Mouse (Mus musculus) thymus, postnatal 25 days (tissue): ENCODE data around the gene Cd207.
"Not testable (repeated sequence)": the region's sequence is repeated elsewhere in the genome, so short reads cannot be mapped to it uniquely, and the experiment has no call there.

Source experiments
- DNase-seq: peaks from one replicate; pipeline ENCODE4 v3.0.0; 2022

The Cd207 gene

GRCm38 (mm10) chr6:83696684-83697083 is 19.0 kb upstream of the Cd207 start:
- no peak for DNase-seq

- DNase-seq: no peak
Observed at GRCm38 (mm10) chr6:83695731-83696130, 18.1 kb upstream of the Cd207 start.

GRCm38 (mm10) chr6:83693835-83694234 is 16.2 kb upstream of the Cd207 start:
- peak; percentile 47 for DNase-seq

GRCm38 (mm10) chr6:83692962-83693361 is 15.3 kb upstream of the Cd207 start:
- no peak for DNase-seq

- DNase-seq: no peak
Observed at GRCm38 (mm10) chr6:83690936-83691335, 13.3 kb upstream of the Cd207 start.

- DNase-seq: peak; percentile 47
Observed at GRCm38 (mm10) chr6:83690277-83690676, 12.6 kb upstream of the Cd207 start.

GRCm38 (mm10) chr6:83689374-83689773 is 11.7 kb upstream of the Cd207 start:
- DNase-seq: no peak

- DNase-seq: peak; percentile 82
Observed at GRCm38 (mm10) chr6:83673395-83673794, 4.3 kb downstream of the Cd207 start.

GRCm38 (mm10) chr6:83665009-83665408 is 12.6 kb downstream of the Cd207 start:
- DNase-seq: no peak

GRCm38 (mm10) chr6:83660821-83661220 is 16.8 kb downstream of the Cd207 start:
- DNase-seq: peak; percentile 61

GRCm38 (mm10) chr6:83656087-83656486 is 21.6 kb downstream of the Cd207 start, which contains the start of gene Clec4f:
Gene Clec4f, minus strand, starts transcription at chr6:83656187.
- no peak for DNase-seq

- DNase-seq: no peak
Observed at GRCm38 (mm10) chr6:83646715-83647114, 30.9 kb downstream of the Cd207 start.

- no peak for DNase-seq
Observed at GRCm38 (mm10) chr6:83635329-83635728, 42.3 kb downstream of the Cd207 start.

- DNase-seq: not testable (repeated sequence)
Observed at GRCm38 (mm10) chr6:83634631-83635030, 43.0 kb downstream of the Cd207 start.

GRCm38 (mm10) chr6:83634106-83634505 is 43.6 kb downstream of the Cd207 start:
- DNase-seq: not testable (repeated sequence)

- no peak for DNase-seq
Observed at GRCm38 (mm10) chr6:83631815-83632214, 45.8 kb downstream of the Cd207 start.

- DNase-seq: no peak
Observed at GRCm38 (mm10) chr6:83626781-83627180, 50.9 kb downstream of the Cd207 start.
